ENCODE assay signal across 1 mouse cellular context in the genomic region with DNA sequence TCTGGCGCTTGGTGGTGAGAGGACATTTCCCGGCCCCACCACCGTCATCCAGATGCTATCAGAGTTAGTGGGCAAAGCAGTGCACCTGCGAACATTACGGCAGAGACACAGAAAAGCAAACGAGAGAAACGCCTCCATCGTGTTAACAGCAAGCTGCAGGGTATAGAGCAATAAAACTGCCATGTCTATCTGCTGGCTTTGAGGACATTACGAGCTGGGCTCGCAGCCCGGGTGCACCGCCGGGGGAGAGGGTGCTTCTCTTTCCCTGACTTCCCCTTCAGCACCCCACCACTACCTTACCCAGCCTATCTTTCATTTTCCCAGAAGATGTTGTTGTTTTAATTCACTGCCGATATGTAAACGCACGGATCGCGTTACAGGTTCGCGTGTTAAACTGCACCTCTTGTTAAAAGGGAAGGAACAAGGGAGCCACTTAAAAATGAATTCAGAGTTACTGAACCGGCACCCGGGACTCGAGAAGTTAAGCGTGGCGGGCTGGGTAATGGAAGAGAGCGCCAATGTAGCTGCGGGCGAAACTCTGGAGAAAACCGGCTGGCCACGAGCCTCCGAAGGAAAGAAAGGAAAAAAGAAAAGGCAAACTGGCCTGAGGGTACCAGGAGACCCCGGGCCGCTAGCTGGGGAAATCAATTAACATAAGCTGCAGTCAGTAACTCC.
TF ChIP-seq lines count a peak whose summit lies in the region.

No protein-coding gene starts in this region.

TF ChIP-seq in CH12.LX, 34 proteins besides CTCF, POLR2A, EP300 and RAD21 (continued from another document):
- no peak for TF ChIP-seq GABPA (IDR thresholded peaks at IDR 0.05; ENCODE audit: insufficient replicate concordance, low read depth, low read length)
